Mouse (Mus musculus) lung, embryonic 16.5 days (tissue): Measurements from ENCODE around the gene Mybphl. TPM values are rescaled to one million over a fixed set of nuclear protein-coding genes. Genes with fewer than 3 reads are reported as not detected.

Experiments
- ATAC-seq: fragments of 200-750 bp; cut with Nextera tagmentation; 2 replicates; pipeline ENCODE4 v1.8.0; 2017; ENCODE audit warnings: low read depth, mild to moderate bottlenecking, moderate library complexity
- H3K27ac ChIP-seq: fragments of 300-500 bp; sonication (generic); 2 replicates; pipeline ENCODE4 v1.5.1; 2014; ENCODE audit warnings: mild to moderate bottlenecking, control low read depth, low read length
- H3K27me3 ChIP-seq: fragments of 300-500 bp; sonication (generic); 2 replicates; pipeline ENCODE4 v1.6.1; 2014; ENCODE audit warnings: low read depth, low read length, mixed read lengths; ENCODE audit not compliant: control insufficient read depth, insufficient read depth
- H3K36me3 ChIP-seq: fragments of 300-500 bp; sonication (generic); 2 replicates; pipeline ENCODE4 v1.6.1; 2014; ENCODE audit warnings: low read length; ENCODE audit not compliant: control insufficient read depth, insufficient read depth
- H3K4me1 ChIP-seq: fragments of 300-500 bp; sonication (generic); replicated peaks from 2 replicates; pipeline ENCODE4 v1.6.1; 2014; ENCODE audit warnings: low read length, mixed read lengths; ENCODE audit not compliant: control insufficient read depth, insufficient read depth
- H3K4me2 ChIP-seq: fragments of 300-500 bp; sonication (generic); 2 replicates; pipeline ENCODE4 v1.6.1; 2014; ENCODE audit warnings: low read depth, low read length, control low read depth
- H3K4me3 ChIP-seq: fragments of 300-500 bp; sonication (generic); 2 replicates; pipeline ENCODE4 v1.5.1; 2014; ENCODE audit warnings: mild to moderate bottlenecking, low read length, control low read depth
- H3K9ac ChIP-seq: fragments of 300-500 bp; sonication (generic); 2 replicates; pipeline ENCODE4 v1.6.1; 2014; ENCODE audit warnings: low read length, control low read depth
- H3K9me3 ChIP-seq: fragments of 300-500 bp; sonication (generic); 2 replicates; pipeline ENCODE4 v1.6.1; 2016; ENCODE audit warnings: low read length; ENCODE audit not compliant: control insufficient read depth
- WGBS: fragments of 180-500 bp; shearing (Covaris S2); extraction: QIAGEN DNeasy Blood & Tissue Kit; methylation state at CpG from one replicate; pipeline ENCODE4 v1.1.7; 2014; 5-methylcytosine and 5-hydroxymethylcytosine counted together
- polyA plus RNA-seq: library from polyadenylated mRNA; unstranded; fragments of >200 nt; fragmentation: Nextera tagmentation; extraction: Ambion mirVana; gene quantifications from 2 replicates; pipeline ENCODE4 v1.2.1, GENCODE M21; 2015

The Mybphl gene
- polyA plus RNA-seq, 1 experiment from 2014 or later = 9.9 TPM

- H3K9ac ChIP-seq = peak overlapping the region; percentile 39
Observed at GRCm38 (mm10) chr3:108411026-108411753, 46.5 kb downstream of the Mybphl start.

GRCm38 (mm10) chr3:108411754-108412121 is 47.0 kb downstream of the Mybphl start:
- Histone ChIP-seq H3K9me3 (peaks cover 18% of the 10 kb centered on the region), H3K9ac (peak overlapping the region; percentile 39; the same call in 1 of the 2 replicates), H3K27ac (peak overlapping the region; percentile 9; the same call in 1 of the 2 replicates), H3K4me3 (no peak overlapping the region), H3K4me1 (peaks cover 15% of the 10 kb centered on the region), H3K36me3 (peaks cover 21% of the 10 kb centered on the region), H3K4me2 (peak overlapping the region; percentile 15; the same call in 1 of the 2 replicates), H3K27me3 (peaks cover 3% of the 10 kb centered on the region)
- 49% methylated on average over 8 of the region's 8 CpGs for WGBS
- peak; percentile 30; the same call in 1 of the 2 replicates for ATAC-seq

More at GRCm38 (mm10) chr3:108411026-108411753, 46.5 kb downstream of the Mybphl start:
- 56% methylated on average over 5 of the region's 5 CpGs for WGBS
- Histone ChIP-seq H3K27ac (peak overlapping the region; percentile 9; the same call in 1 of the 2 replicates), H3K4me3 (no peak overlapping the region), H3K36me3 (peaks cover 21% of the 10 kb centered on the region), H3K27me3 (no peaks in the 10 kb centered on the region), H3K9me3 (peaks cover 18% of the 10 kb centered on the region), H3K4me1 (peaks cover 15% of the 10 kb centered on the region), H3K4me2 (peak overlapping the region; percentile 15; the same call in 1 of the 2 replicates)
- 0 out of 2 replicates have a peak, but pooled peaks have one; percentile 8 for ATAC-seq

GRCm38 (mm10) chr3:108413634-108414360 is 49.1 kb downstream of the Mybphl start:
- ATAC-seq = no peak
- Histone ChIP-seq H3K4me2 (no peak overlapping the region), H3K36me3 (peaks cover 21% of the 10 kb centered on the region), H3K9ac (no peak overlapping the region), H3K27me3 (peaks cover 5% of the 10 kb centered on the region), H3K4me1 (peaks cover 15% of the 10 kb centered on the region), H3K27ac (no peak overlapping the region), H3K9me3 (peaks cover 18% of the 10 kb centered on the region), H3K4me3 (no peak overlapping the region)
- WGBS = 96% methylated on average over 35 of the region's 35 CpGs

GRCm38 (mm10) chr3:108414857-108415830 is 50.4 kb downstream of the Mybphl start, which contains the start of gene Celsr2:
Gene Celsr2 (minus strand): TSS chr3:108415552.
- ATAC-seq = peak; percentile 45
- H3K4me2 ChIP-seq = peak within 1 kb of the TSS; percentile 99
- H3K27ac ChIP-seq = peak within 1 kb of the TSS; percentile 58; the same call in 1 of the 2 replicates
- peaks cover 15% of the 10 kb centered on the region for H3K4me1 ChIP-seq
- WGBS = 7% methylated on average over 66 of the region's 67 CpGs
- H3K9ac ChIP-seq = peak within 1 kb of the TSS; percentile 68
- peaks cover 18% of the 10 kb centered on the region for H3K9me3 ChIP-seq
- H3K4me3 ChIP-seq = peak within 1 kb of the TSS; percentile 57
- H3K27me3 ChIP-seq = peaks cover 5% of the 10 kb centered on the region
- peaks cover 21% of the 10 kb centered on the region for H3K36me3 ChIP-seq

- 0% methylated on average over 48 of the region's 48 CpGs for WGBS
- peak overlapping the region; percentile 99 for H3K4me2 ChIP-seq
- peak; percentile 86 for ATAC-seq
- H3K4me1 ChIP-seq = peaks cover 12% of the 10 kb centered on the region
- H3K36me3 ChIP-seq = peaks cover 21% of the 10 kb centered on the region
- peak overlapping the region; percentile 58; the same call in 1 of the 2 replicates for H3K27ac ChIP-seq
- H3K27me3 ChIP-seq = peaks cover 5% of the 10 kb centered on the region
- H3K9ac ChIP-seq = peak overlapping the region; percentile 68
- H3K4me3 ChIP-seq = peak overlapping the region; percentile 57
- peaks cover 18% of the 10 kb centered on the region for H3K9me3 ChIP-seq
Observed at GRCm38 (mm10) chr3:108415831-108416223, 51.1 kb downstream of the Mybphl start.

GRCm38 (mm10) chr3:108423006-108423405 is 58.3 kb downstream of the Mybphl start:
- no peak overlapping the region for H3K4me2 ChIP-seq
- WGBS = 36% methylated on average over 6 of the region's 6 CpGs
- no peaks in the 10 kb centered on the region for H3K27me3 ChIP-seq
- no peaks in the 10 kb centered on the region for H3K9me3 ChIP-seq
- peaks cover 12% of the 10 kb centered on the region for H3K4me1 ChIP-seq
- peaks cover 11% of the 10 kb centered on the region for H3K36me3 ChIP-seq
- H3K9ac ChIP-seq = no peak overlapping the region
- ATAC-seq = no peak
- H3K27ac ChIP-seq = no peak overlapping the region
- H3K4me3 ChIP-seq = no peak overlapping the region

GRCm38 (mm10) chr3:108423844-108424801 is 59.4 kb downstream of the Mybphl start:
- no peak overlapping the region for H3K4me3 ChIP-seq
- peak overlapping the region; percentile 36; the same call in 1 of the 2 replicates for H3K9ac ChIP-seq

More at GRCm38 (mm10) chr3:108423844-108424801, 59.4 kb downstream of the Mybphl start:
- no peak overlapping the region for H3K27ac ChIP-seq
- no peaks in the 10 kb centered on the region for H3K9me3 ChIP-seq
- peak; percentile 78 for ATAC-seq
- peaks cover 22% of the 10 kb centered on the region for H3K36me3 ChIP-seq
- peak overlapping the region; percentile 6 for H3K4me2 ChIP-seq
- H3K4me1 ChIP-seq = peaks cover 12% of the 10 kb centered on the region
- no peaks in the 10 kb centered on the region for H3K27me3 ChIP-seq
- 17% methylated on average over 11 of the region's 11 CpGs for WGBS
